Mouse (Mus musculus) kidney, postnatal 14 days (tissue): ENCODE measurements around the gene Per3.
"Not testable (repeated sequence)": the region's sequence is repeated elsewhere in the genome, so short reads cannot be mapped to it uniquely, and the experiment has no call there.

Source experiments
- DNase-seq: peaks from one replicate; pipeline ENCODE4 v3.0.0; 2022; ENCODE audit warnings: mixed read lengths

Per3 gene

GRCm38 (mm10) chr4:151024152-151024551 lies 20.3 kb downstream of the Per3 start:
- DNase-seq = no peak

GRCm38 (mm10) chr4:151017356-151017755 lies 27.1 kb downstream of the Per3 start:
- not testable (repeated sequence) for DNase-seq

- no peak for DNase-seq
Measured at GRCm38 (mm10) chr4:151015946-151016345, 28.5 kb downstream of the Per3 start.

GRCm38 (mm10) chr4:151010316-151010715 lies 34.1 kb downstream of the Per3 start:
- DNase-seq = no peak

- DNase-seq = peak; percentile 47
Measured at GRCm38 (mm10) chr4:151006945-151007344, 37.5 kb downstream of the Per3 start.

- DNase-seq = no peak
Measured at GRCm38 (mm10) chr4:151005656-151006318, 38.7 kb downstream of the Per3 start.

GRCm38 (mm10) chr4:151001397-151001796 lies 43.1 kb downstream of the Per3 start:
- no peak for DNase-seq

GRCm38 (mm10) chr4:150998626-150999025 lies 45.8 kb downstream of the Per3 start:
- DNase-seq = no peak

- DNase-seq = no peak
Measured at GRCm38 (mm10) chr4:150996797-150997196, 47.7 kb downstream of the Per3 start, which contains the start of gene Uts2. TSS of gene Uts2 (plus strand) at chr4:150997097.

- peak; percentile 31 for DNase-seq
Measured at GRCm38 (mm10) chr4:150990148-150990547, 54.3 kb downstream of the Per3 start.

GRCm38 (mm10) chr4:150980153-150980552 lies 64.3 kb downstream of the Per3 start:
- DNase-seq = no peak

GRCm38 (mm10) chr4:150979455-150979854 lies 65.0 kb downstream of the Per3 start:
- no peak for DNase-seq

GRCm38 (mm10) chr4:150978156-150978910 lies 66.1 kb downstream of the Per3 start:
- DNase-seq = peak; percentile 18

- peak; percentile 34 for DNase-seq
Measured at GRCm38 (mm10) chr4:150975145-150975544, 69.3 kb downstream of the Per3 start.

- DNase-seq = no peak
Measured at GRCm38 (mm10) chr4:150973264-150973663, 71.2 kb downstream of the Per3 start.

GRCm38 (mm10) chr4:150968956-150969355 lies 75.5 kb downstream of the Per3 start:
- no peak for DNase-seq

- DNase-seq = peak; percentile 63
Measured at GRCm38 (mm10) chr4:150966556-150966955, 77.9 kb downstream of the Per3 start.

- DNase-seq = no peak
Measured at GRCm38 (mm10) chr4:150965555-150965951, 78.9 kb downstream of the Per3 start.

GRCm38 (mm10) chr4:150964635-150965554 lies 79.6 kb downstream of the Per3 start:
- DNase-seq = peak; percentile 88

- no peak for DNase-seq
Measured at GRCm38 (mm10) chr4:150963711-150964110, 80.8 kb downstream of the Per3 start.

GRCm38 (mm10) chr4:150962231-150962630 lies 82.2 kb downstream of the Per3 start:
- peak; percentile 67 for DNase-seq

- peak; percentile 44 for DNase-seq
Measured at GRCm38 (mm10) chr4:150958536-150958935, 85.9 kb downstream of the Per3 start.

- no peak for DNase-seq
Measured at GRCm38 (mm10) chr4:150957106-150957458, 87.4 kb downstream of the Per3 start.
